Mouse (Mus musculus) neural tube, embryonic 15.5 days (tissue): ENCODE data around the gene Gpr153. TPM values are rescaled to one million over a fixed set of nuclear protein-coding genes. Genes with fewer than 3 reads are reported as not detected.

Experiments
- ATAC-seq: fragments of 200-750 bp; cut with Nextera tagmentation; 2 replicates; pipeline ENCODE4 v1.8.0; 2017; ENCODE audit warnings: mild to moderate bottlenecking, moderate TSS enrichment, moderate library complexity; ENCODE audit not compliant: low FRiP score
- H3K27ac ChIP-seq: fragments of 300-500 bp; sonication (generic); replicated peaks from 2 replicates; pipeline ENCODE4 v1.5.1; 2015; ENCODE audit warnings: mild to moderate bottlenecking, inconsistent platforms
- H3K27me3 ChIP-seq: fragments of 300-500 bp; sonication (generic); replicated peaks from 2 replicates; pipeline ENCODE4 v1.6.1; 2015; ENCODE audit warnings: inconsistent platforms
- H3K36me3 ChIP-seq: fragments of 300-500 bp; sonication (generic); 2 replicates; pipeline ENCODE4 v1.6.1; 2015; ENCODE audit warnings: inconsistent platforms
- H3K4me1 ChIP-seq: fragments of 300-500 bp; sonication (generic); 2 replicates; pipeline ENCODE4 v1.6.1; 2015; ENCODE audit warnings: inconsistent platforms
- H3K4me2 ChIP-seq: fragments of 300-500 bp; sonication (generic); 2 replicates; pipeline ENCODE4 v1.6.1; 2015; ENCODE audit warnings: inconsistent platforms, mild to moderate bottlenecking, moderate library complexity
- H3K4me3 ChIP-seq: fragments of 300-500 bp; sonication (generic); replicated peaks from 2 replicates; pipeline ENCODE4 v1.5.1; 2015; ENCODE audit warnings: mild to moderate bottlenecking, inconsistent platforms
- H3K9ac ChIP-seq: fragments of 300-500 bp; sonication (generic); replicated peaks from 2 replicates; pipeline ENCODE4 v1.6.1; 2015; ENCODE audit warnings: mild to moderate bottlenecking, inconsistent platforms
- H3K9me3 ChIP-seq: fragments of 300-500 bp; sonication (generic); replicated peaks from 2 replicates; pipeline ENCODE4 v1.6.1; 2016; ENCODE audit warnings: inconsistent platforms
- WGBS: fragments of 180-500 bp; shearing (Covaris S2); methylation state at CpG from one replicate; pipeline ENCODE4 v1.1.7; 2015; ENCODE audit warnings: mixed read lengths; 5-methylcytosine and 5-hydroxymethylcytosine counted together
- polyA plus RNA-seq: library from polyadenylated mRNA; unstranded; fragments of >200 nt; fragmentation: Nextera tagmentation; extraction: Ambion mirVana; gene quantifications from 2 replicates; pipeline ENCODE4 v1.2.1, GENCODE M21; 2015

The Gpr153 gene
- polyA plus RNA-seq, 1 experiment from 2014 or later = 20.8 TPM

- peaks cover 9% of the 10 kb centered on the region for H3K36me3 ChIP-seq
- H3K27me3 ChIP-seq = peaks cover 63% of the 10 kb centered on the region
- no peak overlapping the region for H3K27ac ChIP-seq
- no peak for ATAC-seq
- no peaks in the 10 kb centered on the region for H3K9me3 ChIP-seq
- H3K4me3 ChIP-seq = no peak overlapping the region
- 74% methylated on average over 2 of the region's 2 CpGs for WGBS
- H3K4me1 ChIP-seq = peaks cover 42% of the 10 kb centered on the region
- no peak overlapping the region for H3K9ac ChIP-seq
- H3K4me2 ChIP-seq = no peak overlapping the region
Observed at GRCm38 (mm10) chr4:152277916-152278315, 3.9 kb downstream of the Gpr153 start.

DNA sequence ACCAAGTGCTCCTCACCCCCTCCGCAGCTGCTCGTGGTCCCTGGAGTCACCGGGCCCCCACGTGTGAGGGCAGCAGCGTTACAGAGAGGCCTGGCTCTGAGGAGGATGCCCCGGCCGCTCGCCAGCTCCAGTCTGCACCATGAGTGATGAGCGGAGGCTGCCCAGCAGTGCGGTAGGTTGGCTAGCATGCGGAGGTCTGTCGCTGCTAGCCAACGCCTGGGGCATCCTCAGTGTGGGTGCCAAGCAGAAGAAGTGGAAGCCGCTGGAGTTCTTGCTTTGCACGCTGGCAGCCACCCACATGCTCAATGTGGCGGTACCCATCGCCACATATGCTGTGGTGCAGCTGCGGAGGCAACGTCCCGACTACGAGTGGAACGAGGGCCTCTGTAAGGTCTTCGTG lies 5.0 kb downstream of the Gpr153 start:
- no peak for ATAC-seq
- 75% methylated on average over 23 of the region's 23 CpGs for WGBS

GRCm38 (mm10) chr4:152281601-152282000 lies 7.6 kb downstream of the Gpr153 start:
- H3K4me3 ChIP-seq = no peak overlapping the region
- peaks cover 9% of the 10 kb centered on the region for H3K36me3 ChIP-seq
- H3K9me3 ChIP-seq = no peaks in the 10 kb centered on the region
- H3K27me3 ChIP-seq = peaks cover 82% of the 10 kb centered on the region
- no peak overlapping the region for H3K9ac ChIP-seq
- H3K4me2 ChIP-seq = no peak overlapping the region
- ATAC-seq = no peak
- no peak overlapping the region for H3K27ac ChIP-seq
- 57% methylated on average over 15 of the region's 15 CpGs for WGBS
- peaks cover 24% of the 10 kb centered on the region for H3K4me1 ChIP-seq

More for the DNA sequence above, 5.0 kb downstream of the Gpr153 start:
- H3K9me3 ChIP-seq = no peaks in the 10 kb centered on the region
- no peak overlapping the region for H3K4me3 ChIP-seq
- peaks cover 41% of the 10 kb centered on the region for H3K4me1 ChIP-seq
- H3K27ac ChIP-seq = no peak overlapping the region
- no peak overlapping the region for H3K9ac ChIP-seq
- peaks cover 73% of the 10 kb centered on the region for H3K27me3 ChIP-seq
- H3K36me3 ChIP-seq = peaks cover 9% of the 10 kb centered on the region
- no peak overlapping the region for H3K4me2 ChIP-seq

DNA sequence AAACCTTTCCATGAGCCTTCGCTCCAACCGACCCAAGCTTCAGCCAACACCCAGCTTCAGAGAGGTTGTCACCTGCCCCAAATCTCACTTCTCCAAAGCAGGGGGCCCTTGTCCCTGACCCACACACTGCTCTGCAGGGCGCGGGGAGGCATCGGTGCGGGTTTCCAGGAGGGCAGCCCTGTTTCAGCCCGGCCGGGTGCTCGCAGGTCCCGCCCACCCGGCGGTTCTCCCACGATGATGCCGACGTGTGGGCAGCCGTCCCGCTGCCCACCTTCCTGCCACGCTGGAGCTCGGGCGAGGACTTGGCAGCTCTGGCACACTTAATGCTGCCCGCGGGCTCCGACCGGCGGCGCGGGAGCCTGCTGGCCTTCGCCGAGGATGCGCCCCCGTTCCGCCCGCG lies 8.7 kb downstream of the Gpr153 start:
- peaks cover 9% of the 10 kb centered on the region for H3K36me3 ChIP-seq
- 0 out of 2 replicates have a peak, but pooled peaks have one; percentile 1 for ATAC-seq
- H3K4me2 ChIP-seq = peak overlapping the region; percentile 72
- H3K27me3 ChIP-seq = peaks cover 87% of the 10 kb centered on the region
- no peaks in the 10 kb centered on the region for H3K9me3 ChIP-seq
- H3K4me1 ChIP-seq = peaks cover 32% of the 10 kb centered on the region
- peak overlapping the region; percentile 40 for H3K4me3 ChIP-seq
- H3K9ac ChIP-seq = peak overlapping the region; percentile 41
- WGBS = 15% methylated on average over 34 of the region's 34 CpGs
- no peak overlapping the region for H3K27ac ChIP-seq

GRCm38 (mm10) chr4:152283186-152283950 lies 9.3 kb downstream of the Gpr153 start:
- peak; percentile 71 for ATAC-seq
- Histone ChIP-seq H3K27me3 (peaks cover 93% of the 10 kb centered on the region), H3K27ac (no peak overlapping the region), H3K4me3 (peak overlapping the region; percentile 40), H3K9ac (peak overlapping the region; percentile 41), H3K9me3 (no peaks in the 10 kb centered on the region), H3K4me2 (peak overlapping the region; percentile 72), H3K4me1 (peaks cover 39% of the 10 kb centered on the region), H3K36me3 (peaks cover 9% of the 10 kb centered on the region)
- 7% methylated on average over 61 of the region's 70 CpGs for WGBS

GRCm38 (mm10) chr4:152285505-152285904 lies 11.5 kb downstream of the Gpr153 start:
- Histone ChIP-seq H3K27me3 (peaks cover 89% of the 10 kb centered on the region), H3K36me3 (peaks cover 3% of the 10 kb centered on the region; the same call in 1 of the 2 replicates), H3K4me2 (peak overlapping the region; percentile 79; the same call in 1 of the 2 replicates), H3K27ac (no peak overlapping the region), H3K9me3 (no peaks in the 10 kb centered on the region), H3K4me1 (peaks cover 50% of the 10 kb centered on the region), H3K9ac (no peak overlapping the region), H3K4me3 (no peak overlapping the region)
- 8% methylated on average over 10 of the region's 10 CpGs for WGBS
- ATAC-seq = no peak

DNA sequence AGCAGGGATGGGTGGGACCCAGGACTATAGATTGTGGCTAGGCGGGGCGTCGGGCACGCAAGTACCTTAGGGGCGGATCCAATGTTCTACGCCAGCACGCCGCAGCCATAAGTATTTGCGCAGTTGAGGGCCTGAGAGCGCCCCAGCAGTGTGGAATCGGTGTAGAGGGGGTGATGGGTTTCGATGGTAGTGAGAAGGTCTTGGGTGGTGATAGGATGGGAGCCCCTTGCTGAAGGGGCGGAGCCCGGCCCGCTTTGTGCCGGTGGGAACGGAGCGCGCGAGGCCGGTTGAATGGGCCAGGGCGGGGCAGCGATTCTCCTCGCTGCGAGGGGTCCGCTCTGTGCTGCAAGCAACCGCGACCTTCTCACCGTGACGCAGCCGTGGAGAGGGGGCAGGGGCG lies 12.2 kb downstream of the Gpr153 start:
- Histone ChIP-seq H3K4me1 (peaks cover 57% of the 10 kb centered on the region), H3K36me3 (no peaks in the 10 kb centered on the region; the same call in 1 of the 2 replicates), H3K4me2 (peak overlapping the region; percentile 79), H3K27ac (peak overlapping the region; percentile 41; the same call in 1 of the 2 replicates), H3K9ac (peak overlapping the region; percentile 50), H3K4me3 (peak overlapping the region; percentile 40), H3K27me3 (peaks cover 88% of the 10 kb centered on the region), H3K9me3 (no peaks in the 10 kb centered on the region)
- peak; percentile 51; the same call in 1 of the 2 replicates for ATAC-seq
- WGBS = 1% methylated on average over 31 of the region's 32 CpGs

DNA sequence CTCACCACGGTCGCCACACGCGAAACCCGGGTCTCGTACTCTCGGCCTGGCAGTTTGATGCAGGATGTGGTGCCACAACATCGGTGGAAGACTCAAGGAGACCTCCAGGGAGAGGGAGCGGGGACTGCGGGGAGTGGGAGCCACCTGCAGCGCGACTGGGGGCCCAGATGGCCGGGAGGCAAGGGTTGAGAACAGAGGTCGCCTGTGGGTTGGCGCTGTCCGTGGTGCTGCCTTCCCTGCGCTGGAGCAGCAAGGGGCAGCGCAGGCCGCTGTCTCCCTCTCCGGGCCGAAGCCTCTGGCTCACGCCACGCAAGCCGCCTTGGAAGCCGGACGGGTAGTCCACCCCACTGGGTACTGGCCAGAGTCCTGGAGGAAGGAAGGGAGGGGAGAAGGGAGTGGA lies 12.9 kb downstream of the Gpr153 start:
- Histone ChIP-seq H3K36me3 (no peaks in the 10 kb centered on the region), H3K4me3 (peak overlapping the region; percentile 40), H3K4me1 (peaks cover 63% of the 10 kb centered on the region), H3K9ac (peak overlapping the region; percentile 50), H3K4me2 (peak overlapping the region; percentile 79), H3K27ac (no peak overlapping the region), H3K9me3 (no peaks in the 10 kb centered on the region), H3K27me3 (peaks cover 88% of the 10 kb centered on the region)
- no peak for ATAC-seq
- WGBS = 1% methylated on average over 26 of the region's 26 CpGs

DNA sequence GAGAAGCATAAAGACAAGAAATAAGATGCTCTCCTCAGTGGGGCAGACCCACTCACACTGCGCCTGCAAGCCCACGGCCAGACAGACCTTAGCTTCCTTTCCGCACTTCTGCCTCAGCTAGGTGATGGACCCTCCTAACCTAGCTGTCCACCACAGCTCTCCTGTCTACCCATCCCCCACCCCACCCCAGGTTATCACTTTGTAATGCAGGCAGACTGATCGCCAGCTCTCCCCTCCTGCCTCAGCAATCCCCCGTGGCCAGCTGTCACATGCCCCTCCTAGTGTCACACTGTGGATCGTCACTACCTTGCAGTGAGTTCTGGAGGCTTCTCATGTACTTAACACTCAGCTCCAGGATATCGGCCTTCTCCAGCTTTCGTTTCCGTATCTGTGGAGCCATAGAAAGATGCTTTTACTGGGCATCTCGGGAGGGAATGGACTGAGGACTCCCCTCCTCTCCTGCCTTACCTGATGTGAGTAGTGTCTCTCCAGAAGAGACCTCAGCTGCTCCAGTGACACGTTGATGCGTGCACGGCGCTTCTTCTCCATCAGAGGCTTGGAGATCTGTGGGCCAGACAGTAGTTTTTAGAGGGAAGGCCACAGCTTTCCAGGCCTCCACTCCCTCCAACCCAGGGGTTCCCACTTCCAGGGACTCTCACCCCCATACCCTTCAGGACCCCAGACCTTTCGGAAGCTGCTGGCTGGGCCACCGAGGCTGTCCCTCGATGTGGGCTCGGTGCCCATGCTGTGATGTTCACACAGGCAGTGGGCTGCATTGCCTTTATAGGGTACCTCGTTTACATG lies 13.5 kb downstream of the Gpr153 start:
- Histone ChIP-seq H3K9ac (no peak overlapping the region), H3K27me3 (peaks cover 88% of the 10 kb centered on the region), H3K36me3 (no peaks in the 10 kb centered on the region), H3K4me3 (no peak overlapping the region), H3K9me3 (no peaks in the 10 kb centered on the region), H3K4me1 (peaks cover 68% of the 10 kb centered on the region), H3K27ac (no peak overlapping the region), H3K4me2 (0 out of 2 replicates have a peak overlapping the region, but pooled peaks have one; percentile 79)
- WGBS = 11% methylated on average over 19 of the region's 19 CpGs
- ATAC-seq = no peak

- H3K4me3 ChIP-seq = no peak overlapping the region
- peaks cover 68% of the 10 kb centered on the region for H3K4me1 ChIP-seq
- no peak overlapping the region for H3K9ac ChIP-seq
- no peak for ATAC-seq
- H3K27ac ChIP-seq = no peak overlapping the region
- WGBS = 21% methylated on average over 18 of the region's 18 CpGs
- no peak overlapping the region for H3K4me2 ChIP-seq
- no peaks in the 10 kb centered on the region for H3K9me3 ChIP-seq
- peaks cover 87% of the 10 kb centered on the region for H3K27me3 ChIP-seq
- no peaks in the 10 kb centered on the region for H3K36me3 ChIP-seq
Observed at GRCm38 (mm10) chr4:152288398-152288945, 14.4 kb downstream of the Gpr153 start.

DNA sequence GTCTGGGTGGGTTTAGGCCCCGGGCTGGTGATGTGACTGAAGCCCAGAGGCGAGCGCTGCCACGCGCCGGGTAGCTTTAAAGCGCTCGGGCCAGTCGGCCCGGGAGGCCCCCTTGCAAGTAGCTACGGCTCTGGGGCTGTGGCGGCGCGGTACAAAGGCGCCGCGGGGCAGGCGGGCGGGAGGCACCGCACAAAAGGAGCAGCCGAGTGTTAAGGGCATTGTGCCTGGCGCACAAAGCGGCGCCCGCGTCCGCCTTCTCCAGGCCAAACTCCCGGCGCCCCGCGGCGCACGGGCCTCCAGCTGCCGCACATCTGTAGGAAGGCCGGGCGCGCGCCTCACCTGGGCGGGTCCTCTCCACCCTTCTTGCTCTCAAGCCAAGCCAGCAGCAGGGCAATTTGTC lies 16.4 kb downstream of the Gpr153 start:
- Histone ChIP-seq H3K4me2 (peak overlapping the region; percentile 60), H3K9me3 (no peaks in the 10 kb centered on the region), H3K4me3 (peak overlapping the region; percentile 22), H3K36me3 (no peaks in the 10 kb centered on the region), H3K27me3 (peaks cover 85% of the 10 kb centered on the region), H3K27ac (no peak overlapping the region), H3K4me1 (peaks cover 67% of the 10 kb centered on the region), H3K9ac (no peak overlapping the region)
- ATAC-seq = no peak
- under 1% methylated on average over 36 of the region's 39 CpGs for WGBS
